Mouse (Mus musculus): ENCODE measurements at regions not wholly inside any gene's neighbourhood (a gene's known extent, or its start where the extent isn't known, plus 50 kb on each side); places are given as distances from the start of the nearest gene placed in this dataset.

- DNase-seq (ENCODE audit: low spot score in 2 of 2), result no peak
Observed at GRCm38 (mm10) chr8:25463532-25463931, 639.4 kb upstream of the Adam5 start.

- DNase-seq (ENCODE audit: low spot score in 2 of 2), result no peak
Observed at GRCm38 (mm10) chr8:25462492-25462891, 638.3 kb upstream of the Adam5 start.

GRCm38 (mm10) chr8:25455644-25456043, 631.5 kb upstream of the Adam5 start:
- DNase-seq (ENCODE audit: low spot score in 2 of 2), result no peak

- DNase-seq (ENCODE audit: low spot score in 2 of 2), result no peak
Observed at GRCm38 (mm10) chr8:25454972-25455371, 630.8 kb upstream of the Adam5 start.

- no peak for DNase-seq (ENCODE audit: low spot score in 2 of 2)
Observed at GRCm38 (mm10) chr8:25453826-25454225, 629.7 kb upstream of the Adam5 start.

GRCm38 (mm10) chr8:25450544-25450943, 626.4 kb upstream of the Adam5 start:
- DNase-seq (ENCODE audit: low spot score in 2 of 2), result no peak

GRCm38 (mm10) chr8:25449590-25449989, 625.4 kb upstream of the Adam5 start:
- no peak for DNase-seq (ENCODE audit: low spot score in 2 of 2)

- DNase-seq (ENCODE audit: low spot score in 2 of 2), result no peak
Observed at GRCm38 (mm10) chr8:25447900-25448299, 623.7 kb upstream of the Adam5 start.

GRCm38 (mm10) chr8:25445968-25446367, 621.8 kb upstream of the Adam5 start:
- no peak for DNase-seq (ENCODE audit: low spot score in 2 of 2)

- no peak for DNase-seq (ENCODE audit: low spot score in 2 of 2)
Observed at GRCm38 (mm10) chr8:25445054-25445453, 620.9 kb upstream of the Adam5 start.

- no peak for DNase-seq (ENCODE audit: low spot score in 2 of 2)
Observed at GRCm38 (mm10) chr8:25443552-25443951, 619.4 kb upstream of the Adam5 start.

GRCm38 (mm10) chr8:25441057-25441441, 616.9 kb upstream of the Adam5 start:
- no peak for DNase-seq (ENCODE audit: low spot score in 2 of 2)

GRCm38 (mm10) chr8:25440391-25441056, 616.4 kb upstream of the Adam5 start:
- DNase-seq (ENCODE audit: low spot score in 2 of 2), result no peak

- DNase-seq (ENCODE audit: low spot score in 2 of 2), result no peak
Observed at GRCm38 (mm10) chr8:25439971-25440370, 615.8 kb upstream of the Adam5 start.

GRCm38 (mm10) chr8:25438021-25438620, 614.0 kb upstream of the Adam5 start:
- DNase-seq (ENCODE audit: low spot score in 2 of 2), result no peak

GRCm38 (mm10) chr8:25437178-25437577, 613.0 kb upstream of the Adam5 start:
- no peak for DNase-seq (ENCODE audit: low spot score in 2 of 2)

GRCm38 (mm10) chr8:25430552-25430951, 606.4 kb upstream of the Adam5 start:
- DNase-seq (ENCODE audit: low spot score in 2 of 2), result no peak

- DNase-seq (ENCODE audit: low spot score in 2 of 2), result no peak
Observed at GRCm38 (mm10) chr8:25429846-25430482, 605.8 kb upstream of the Adam5 start.

GRCm38 (mm10) chr8:25428761-25429160, 604.6 kb upstream of the Adam5 start:
- no peak for DNase-seq (ENCODE audit: low spot score in 2 of 2)

GRCm38 (mm10) chr8:25426207-25426606, 602.0 kb upstream of the Adam5 start:
- no peak for DNase-seq (ENCODE audit: low spot score in 2 of 2)

- DNase-seq (ENCODE audit: low spot score in 2 of 2), result no peak
Observed at GRCm38 (mm10) chr8:25421478-25421877, 597.3 kb upstream of the Adam5 start.

- DNase-seq (ENCODE audit: low spot score in 2 of 2), result no peak
Observed at GRCm38 (mm10) chr8:25410536-25410935, 586.4 kb upstream of the Adam5 start.

- no peak for DNase-seq (ENCODE audit: low spot score in 2 of 2)
Observed at GRCm38 (mm10) chr8:25407862-25408261, 583.7 kb upstream of the Adam5 start.
